Mouse (Mus musculus): Measurements from ENCODE around the gene B4galt5. TPM values are rescaled to one million over a fixed set of nuclear protein-coding genes. Genes with fewer than 3 reads are reported as not detected.

B4galt5 gene
- polyA plus RNA-seq, 1 experiment from 2014 or later: 3.2 TPM

GRCm38 (mm10) chr2:167301601-167302000, 47.4 kb downstream of the B4galt5 start:
- Histone ChIP-seq H3K9me3 (ENCODE audit: low read length) (no peaks in the 10 kb centered on the region), H3K27me3 (ENCODE audit: insufficient read depth, low read length) (no peaks in the 10 kb centered on the region), H3K27ac (ENCODE audit: low read depth) (no peak overlapping the region), H3K4me1 (ENCODE audit: insufficient read depth) (peaks cover 10% of the 10 kb centered on the region), H3K4me2 (ENCODE audit: low read depth, low read length) (no peak overlapping the region), H3K36me3 (replicated peaks; ENCODE audit: insufficient read depth, low read length) (peaks cover 21% of the 10 kb centered on the region), H3K4me3 (ENCODE audit: low read depth, low read length) (no peak overlapping the region), H3K9ac (replicated peaks) (no peak overlapping the region)
- TF ChIP-seq CTCF (IDR thresholded peaks at IDR 0.05; ENCODE audit: low read depth) (no peak), EP300 (IDR thresholded peaks at IDR 0.05; ENCODE audit: low read depth) (no peak)
- WGBS (ENCODE audit: insufficient replicate concordance): 92% methylated on average over 7 of the region's 7 CpGs
- DNase-seq: no peak
- no peak for ATAC-seq

- H3K9me3 ChIP-seq (ENCODE audit: low read length): no peaks in the 10 kb centered on the region
- DNase-seq (no peak), ATAC-seq (no peak)
- no peak overlapping the region for H3K27ac ChIP-seq (ENCODE audit: low read depth)
- no peak overlapping the region for H3K4me3 ChIP-seq (ENCODE audit: low read depth, low read length)
- no peak overlapping the region for H3K9ac ChIP-seq (replicated peaks)
- 86% methylated on average over 21 of the region's 21 CpGs for WGBS (ENCODE audit: insufficient replicate concordance)
- TF ChIP-seq CTCF (IDR thresholded peaks at IDR 0.05; ENCODE audit: low read depth) (no peak), EP300 (IDR thresholded peaks at IDR 0.05; ENCODE audit: low read depth) (no peak)
- no peak overlapping the region for H3K4me2 ChIP-seq (ENCODE audit: low read depth, low read length)
- H3K4me1 ChIP-seq (ENCODE audit: insufficient read depth): peaks cover 9% of the 10 kb centered on the region
- no peaks in the 10 kb centered on the region for H3K27me3 ChIP-seq (ENCODE audit: insufficient read depth, low read length)
- H3K36me3 ChIP-seq (replicated peaks; ENCODE audit: insufficient read depth, low read length): peaks cover 19% of the 10 kb centered on the region
These were observed 48.0 kb downstream of the B4galt5 start for GRCm38 (mm10) chr2:167300943-167301497.

- peak overlapping the region; percentile 41; the same call in 1 of the 2 replicates for H3K9ac ChIP-seq (replicated peaks)
- H3K27ac ChIP-seq (ENCODE audit: low read depth): peak overlapping the region; percentile 66
- peaks cover 19% of the 10 kb centered on the region for H3K36me3 ChIP-seq (replicated peaks; ENCODE audit: insufficient read depth, low read length)
- H3K4me1 ChIP-seq (ENCODE audit: insufficient read depth): peaks cover 9% of the 10 kb centered on the region
- DNase-seq (no peak), ATAC-seq (peak; percentile 24)
- no peak overlapping the region for H3K4me2 ChIP-seq (ENCODE audit: low read depth, low read length)
- no peaks in the 10 kb centered on the region for H3K27me3 ChIP-seq (ENCODE audit: insufficient read depth, low read length)
- no peak for TF ChIP-seq EP300 (IDR thresholded peaks at IDR 0.05; ENCODE audit: low read depth)
- no peak for TF ChIP-seq CTCF (IDR thresholded peaks at IDR 0.05; ENCODE audit: low read depth)
- no peaks in the 10 kb centered on the region for H3K9me3 ChIP-seq (ENCODE audit: low read length)
- WGBS (ENCODE audit: insufficient replicate concordance): 49% methylated on average over 6 of the region's 6 CpGs
- no peak overlapping the region for H3K4me3 ChIP-seq (ENCODE audit: low read depth, low read length)
These were observed 48.9 kb downstream of the B4galt5 start for GRCm38 (mm10) chr2:167299861-167300667.

GRCm38 (mm10) chr2:167298729-167299705, 50.0 kb downstream of the B4galt5 start:
- Histone ChIP-seq H3K9ac (replicated peaks) (no peak overlapping the region), H3K4me3 (ENCODE audit: low read depth, low read length) (no peak overlapping the region), H3K27ac (ENCODE audit: low read depth) (peak overlapping the region; percentile 66; the same call in 1 of the 2 replicates), H3K36me3 (replicated peaks; ENCODE audit: insufficient read depth, low read length) (peaks cover 13% of the 10 kb centered on the region), H3K4me2 (ENCODE audit: low read depth, low read length) (no peak overlapping the region), H3K27me3 (ENCODE audit: insufficient read depth, low read length) (no peaks in the 10 kb centered on the region), H3K9me3 (ENCODE audit: low read length) (no peaks in the 10 kb centered on the region), H3K4me1 (ENCODE audit: insufficient read depth) (peaks cover 9% of the 10 kb centered on the region)
- DNase-seq (peak; percentile 31), ATAC-seq (peak; percentile 65)
- WGBS (ENCODE audit: insufficient replicate concordance): 66% methylated on average over 27 of the region's 27 CpGs
- no peak for TF ChIP-seq CTCF (IDR thresholded peaks at IDR 0.05; ENCODE audit: low read depth)
- TF ChIP-seq EP300 (IDR thresholded peaks at IDR 0.05; ENCODE audit: low read depth): no peak

- Histone ChIP-seq H3K9me3 (ENCODE audit: low read length) (no peaks in the 10 kb centered on the region), H3K27me3 (ENCODE audit: insufficient read depth, low read length) (no peaks in the 10 kb centered on the region), H3K4me1 (ENCODE audit: insufficient read depth) (peaks cover 11% of the 10 kb centered on the region), H3K36me3 (replicated peaks; ENCODE audit: insufficient read depth, low read length) (peaks cover 10% of the 10 kb centered on the region), H3K4me2 (ENCODE audit: low read depth, low read length) (no peak overlapping the region), H3K9ac (replicated peaks) (no peak overlapping the region), H3K4me3 (ENCODE audit: low read depth, low read length) (no peak overlapping the region), H3K27ac (ENCODE audit: low read depth) (no peak overlapping the region)
- WGBS (ENCODE audit: insufficient replicate concordance): 82% methylated on average over 11 of the region's 11 CpGs
- TF ChIP-seq EP300 (IDR thresholded peaks at IDR 0.05; ENCODE audit: low read depth) (no peak), CTCF (IDR thresholded peaks at IDR 0.05; ENCODE audit: low read depth) (no peak)
- ATAC-seq (no peak), DNase-seq (no peak)
These were observed 51.0 kb downstream of the B4galt5 start for GRCm38 (mm10) chr2:167297985-167298384.

Data from liver, postnatal 0 days (tissue).